Comparison of ENCODE assay signal across 26 mouse cellular contexts in genomic region chr4:151010316-151010715, GRCm38 (mm10). TPM values are rescaled to one million over a fixed set of nuclear protein-coding genes. Genes with fewer than 3 reads are reported as not detected.
"Had no signal": no experiment of that assay in that cellular context is flagged by ENCODE, and none has a peak within 500 bp of the region (broad histone marks: within the 10 kb centered on the region; RNA-seq: fewer than 3 reads in every experiment).

No protein-coding gene starts in this region.

- DNase-seq: kidney, adult 2 months; kidney, postnatal 10 days; kidney, postnatal 36 days; liver; lung, embryonic 14.5 days; thymus, postnatal 25 days had no signal

- H3K4me3 ChIP-seq: kidney, embryonic 15.5 days; limb, embryonic 10.5 days; limb, embryonic 13.5 days; liver, embryonic 12.5 days; liver, embryonic 15.5 days; megakaryocyte, embryonic 14.5 days; midbrain, embryonic 10.5 days; midbrain, embryonic 13.5 days; myocyte; neural tube, embryonic 13.5 days had no signal

- H3K27me3 ChIP-seq: kidney, embryonic 15.5 days; limb, embryonic 13.5 days; liver, embryonic 12.5 days; liver, embryonic 15.5 days; megakaryocyte, embryonic 14.5 days; midbrain, embryonic 13.5 days; neural tube, embryonic 13.5 days had no signal

- ATAC-seq: intestine, postnatal 0 days; liver, embryonic 12.5 days; midbrain, embryonic 13.5 days; midbrain, embryonic 16.5 days had no signal

- H3K9me3 ChIP-seq: kidney, embryonic 15.5 days; limb, embryonic 10.5 days; limb, embryonic 13.5 days; liver, embryonic 12.5 days; liver, embryonic 15.5 days; midbrain, embryonic 10.5 days; midbrain, embryonic 13.5 days; neural tube, embryonic 13.5 days had no signal

- H3K4me2 ChIP-seq: kidney, embryonic 15.5 days; limb, embryonic 13.5 days; liver, embryonic 12.5 days; liver, embryonic 15.5 days; lung, embryonic 14.5 days; midbrain, embryonic 13.5 days; neural tube, embryonic 13.5 days had no signal

- H3K27ac ChIP-seq: kidney, embryonic 15.5 days; limb, embryonic 10.5 days; limb, embryonic 13.5 days; liver, embryonic 12.5 days; liver, embryonic 15.5 days; midbrain, embryonic 10.5 days; midbrain, embryonic 13.5 days; neural tube, embryonic 13.5 days; stomach, postnatal 0 days had no signal

- H3K9ac ChIP-seq: kidney, embryonic 15.5 days; limb, embryonic 13.5 days; liver, embryonic 12.5 days; liver, embryonic 15.5 days; lung, embryonic 14.5 days; midbrain, embryonic 13.5 days; neural tube, embryonic 13.5 days had no signal

- H3K4me1 ChIP-seq: kidney, embryonic 15.5 days; limb, embryonic 13.5 days; liver, embryonic 12.5 days; liver, embryonic 15.5 days; midbrain, embryonic 10.5 days; midbrain, embryonic 13.5 days; neural tube, embryonic 13.5 days had no signal

RNA-seq across cellular contexts. Expression of gene Uts2, which starts 13.4 kb away (rescaled TPM):
- total RNA-seq: layer of hippocampus, postnatal 14 days; left cerebral cortex, postnatal 25 days; monocyte, adult 5-6 weeks; neutrophil, adult 5-6 weeks had no signal
- polyA plus RNA-seq: intestine, embryonic 14.5 days; intestine, postnatal 0 days; kidney, adult 2 months; kidney, embryonic 15.5 days; limb, embryonic 10.5 days; limb, embryonic 13.5 days; liver, embryonic 12.5 days; liver, embryonic 15.5 days; lung, embryonic 14.5 days; midbrain, embryonic 10.5 days; midbrain, embryonic 13.5 days; midbrain, embryonic 16.5 days; myocyte; small intestine, adult 2 months; stomach, embryonic 14.5 days had no signal
